Mouse (Mus musculus): ENCODE data around the gene Rad51d.
A peak's percentile ranks its signal among the peaks of the same experiment; 100 is the strongest.

Rad51d gene

GRCm38 (mm10) chr11:82901606-82902310, 11.3 kb upstream of the Rad51d start:
- Histone ChIP-seq H3K4me1 (replicated peaks; ENCODE audit: low read depth, low read length) (peaks cover 43% of the 10 kb centered on the region), H3K27me3 (ENCODE audit: insufficient read depth, low read length) (no peaks in the 10 kb centered on the region)

GRCm38 (mm10) chr11:82899720-82900119, 9.3 kb upstream of the Rad51d start:
- H3K4me1 ChIP-seq (replicated peaks; ENCODE audit: low read depth, low read length) = peaks cover 22% of the 10 kb centered on the region
- H3K36me3 ChIP-seq (ENCODE audit: insufficient read depth, low read length) = peaks cover 55% of the 10 kb centered on the region
- H3K4me3 ChIP-seq (replicated peaks; ENCODE audit: low read length) = no peak overlapping the region
- no peak for TF ChIP-seq POU5F1 (IDR thresholded peaks at IDR 0.05; ENCODE audit: borderline replicate concordance, low read length)
- no peak for TF ChIP-seq NANOG (IDR thresholded peaks at IDR 0.05; ENCODE audit: borderline replicate concordance, low read length)
- TF ChIP-seq CTCF (conservative IDR thresholded peaks at IDR 0.05; ENCODE audit: low read length) = no peak
- no peaks in the 10 kb centered on the region for H3K9me3 ChIP-seq (ENCODE audit: low read length)
- H3K27me3 ChIP-seq (ENCODE audit: insufficient read depth, low read length) = no peaks in the 10 kb centered on the region

More at GRCm38 (mm10) chr11:82901606-82902310, 11.3 kb upstream of the Rad51d start:
- Histone ChIP-seq H3K4me3 (replicated peaks; ENCODE audit: low read length) (no peak overlapping the region), H3K36me3 (ENCODE audit: insufficient read depth, low read length) (peaks cover 76% of the 10 kb centered on the region), H3K9me3 (ENCODE audit: low read length) (no peaks in the 10 kb centered on the region)
- TF ChIP-seq POU5F1 (IDR thresholded peaks at IDR 0.05; ENCODE audit: borderline replicate concordance, low read length) = no peak
- TF ChIP-seq NANOG (IDR thresholded peaks at IDR 0.05; ENCODE audit: borderline replicate concordance, low read length) = no peak
- TF ChIP-seq CTCF (conservative IDR thresholded peaks at IDR 0.05; ENCODE audit: low read length) = no peak

GRCm38 (mm10) chr11:82897478-82897877, 7.1 kb upstream of the Rad51d start:
- no peak overlapping the region for H3K4me3 ChIP-seq (replicated peaks; ENCODE audit: low read length)
- no peaks in the 10 kb centered on the region for H3K27me3 ChIP-seq (ENCODE audit: insufficient read depth, low read length)
- no peak for TF ChIP-seq CTCF (conservative IDR thresholded peaks at IDR 0.05; ENCODE audit: low read length)
- no peak for TF ChIP-seq NANOG (IDR thresholded peaks at IDR 0.05; ENCODE audit: borderline replicate concordance, low read length)
- TF ChIP-seq POU5F1 (IDR thresholded peaks at IDR 0.05; ENCODE audit: borderline replicate concordance, low read length) = no peak
- peaks cover 33% of the 10 kb centered on the region for H3K36me3 ChIP-seq (ENCODE audit: insufficient read depth, low read length)
- H3K4me1 ChIP-seq (replicated peaks; ENCODE audit: low read depth, low read length) = peaks cover 18% of the 10 kb centered on the region
- no peaks in the 10 kb centered on the region for H3K9me3 ChIP-seq (ENCODE audit: low read length)

GRCm38 (mm10) chr11:82891936-82892335, 1.5 kb upstream of the Rad51d start, which contains the start of gene Fndc8:
TSS of gene Fndc8 (plus strand) at chr11:82892124.
- Histone ChIP-seq H3K9me3 (ENCODE audit: low read length) (no peaks in the 10 kb centered on the region), H3K27me3 (ENCODE audit: insufficient read depth, low read length) (no peaks in the 10 kb centered on the region), H3K36me3 (ENCODE audit: insufficient read depth, low read length) (no peaks in the 10 kb centered on the region), H3K4me1 (replicated peaks; ENCODE audit: low read depth, low read length) (peaks cover 34% of the 10 kb centered on the region), H3K4me3 (replicated peaks; ENCODE audit: low read length) (no peak within 1 kb of the TSS)
- TF ChIP-seq NANOG (IDR thresholded peaks at IDR 0.05; ENCODE audit: borderline replicate concordance, low read length) (no peak), CTCF (conservative IDR thresholded peaks at IDR 0.05; ENCODE audit: low read length) (no peak), POU5F1 (IDR thresholded peaks at IDR 0.05; ENCODE audit: borderline replicate concordance, low read length) (no peak)

- no peaks in the 10 kb centered on the region for H3K27me3 ChIP-seq (ENCODE audit: insufficient read depth, low read length)
- H3K36me3 ChIP-seq (ENCODE audit: insufficient read depth, low read length) = no peaks in the 10 kb centered on the region
- TF ChIP-seq NANOG (IDR thresholded peaks at IDR 0.05; ENCODE audit: borderline replicate concordance, low read length) = no peak
- TF ChIP-seq CTCF (conservative IDR thresholded peaks at IDR 0.05; ENCODE audit: low read length) = no peak
- TF ChIP-seq POU5F1 (IDR thresholded peaks at IDR 0.05; ENCODE audit: borderline replicate concordance, low read length) = no peak
- H3K4me1 ChIP-seq (replicated peaks; ENCODE audit: low read depth, low read length) = peaks cover 50% of the 10 kb centered on the region
- no peaks in the 10 kb centered on the region for H3K9me3 ChIP-seq (ENCODE audit: low read length)
- peak overlapping the region; percentile 86 for H3K4me3 ChIP-seq (replicated peaks; ENCODE audit: low read length)
These were observed 681 bp downstream of the Rad51d start for GRCm38 (mm10) chr11:82889524-82890341.

GRCm38 (mm10) chr11:82888491-82888946, 1.9 kb downstream of the Rad51d start:
- no peak overlapping the region for H3K4me3 ChIP-seq (replicated peaks; ENCODE audit: low read length)
- H3K4me1 ChIP-seq (replicated peaks; ENCODE audit: low read depth, low read length) = peaks cover 62% of the 10 kb centered on the region
- H3K27me3 ChIP-seq (ENCODE audit: insufficient read depth, low read length) = no peaks in the 10 kb centered on the region
- TF ChIP-seq POU5F1 (IDR thresholded peaks at IDR 0.05; ENCODE audit: borderline replicate concordance, low read length) (no peak), NANOG (IDR thresholded peaks at IDR 0.05; ENCODE audit: borderline replicate concordance, low read length) (no peak), CTCF (conservative IDR thresholded peaks at IDR 0.05; ENCODE audit: low read length) (no peak)
- H3K36me3 ChIP-seq (ENCODE audit: insufficient read depth, low read length) = no peaks in the 10 kb centered on the region
- H3K9me3 ChIP-seq (ENCODE audit: low read length) = no peaks in the 10 kb centered on the region

- Histone ChIP-seq H3K27me3 (ENCODE audit: insufficient read depth, low read length) (no peaks in the 10 kb centered on the region), H3K4me1 (replicated peaks; ENCODE audit: low read depth, low read length) (peaks cover 73% of the 10 kb centered on the region), H3K9me3 (ENCODE audit: low read length) (no peaks in the 10 kb centered on the region), H3K4me3 (replicated peaks; ENCODE audit: low read length) (no peak overlapping the region), H3K36me3 (ENCODE audit: insufficient read depth, low read length) (peaks cover 18% of the 10 kb centered on the region)
- TF ChIP-seq CTCF (conservative IDR thresholded peaks at IDR 0.05; ENCODE audit: low read length) (peak; percentile 40), POU5F1 (IDR thresholded peaks at IDR 0.05; ENCODE audit: borderline replicate concordance, low read length) (no peak)
These were observed 3.9 kb downstream of the Rad51d start for GRCm38 (mm10) chr11:82886559-82886958.

GRCm38 (mm10) chr11:82883180-82883579, 7.2 kb downstream of the Rad51d start:
- H3K4me1 ChIP-seq (replicated peaks; ENCODE audit: low read depth, low read length) = peaks cover 56% of the 10 kb centered on the region
- H3K36me3 ChIP-seq (ENCODE audit: insufficient read depth, low read length) = peaks cover 30% of the 10 kb centered on the region
- TF ChIP-seq POU5F1 (IDR thresholded peaks at IDR 0.05; ENCODE audit: borderline replicate concordance, low read length) (no peak), CTCF (conservative IDR thresholded peaks at IDR 0.05; ENCODE audit: low read length) (no peak)
- H3K9me3 ChIP-seq (ENCODE audit: low read length) = no peaks in the 10 kb centered on the region
- peak overlapping the region; percentile 37 for H3K4me3 ChIP-seq (replicated peaks; ENCODE audit: low read length)
- no peaks in the 10 kb centered on the region for H3K27me3 ChIP-seq (ENCODE audit: insufficient read depth, low read length)
